ENCODE assay signal across 9 mouse cellular contexts in the genomic region with DNA sequence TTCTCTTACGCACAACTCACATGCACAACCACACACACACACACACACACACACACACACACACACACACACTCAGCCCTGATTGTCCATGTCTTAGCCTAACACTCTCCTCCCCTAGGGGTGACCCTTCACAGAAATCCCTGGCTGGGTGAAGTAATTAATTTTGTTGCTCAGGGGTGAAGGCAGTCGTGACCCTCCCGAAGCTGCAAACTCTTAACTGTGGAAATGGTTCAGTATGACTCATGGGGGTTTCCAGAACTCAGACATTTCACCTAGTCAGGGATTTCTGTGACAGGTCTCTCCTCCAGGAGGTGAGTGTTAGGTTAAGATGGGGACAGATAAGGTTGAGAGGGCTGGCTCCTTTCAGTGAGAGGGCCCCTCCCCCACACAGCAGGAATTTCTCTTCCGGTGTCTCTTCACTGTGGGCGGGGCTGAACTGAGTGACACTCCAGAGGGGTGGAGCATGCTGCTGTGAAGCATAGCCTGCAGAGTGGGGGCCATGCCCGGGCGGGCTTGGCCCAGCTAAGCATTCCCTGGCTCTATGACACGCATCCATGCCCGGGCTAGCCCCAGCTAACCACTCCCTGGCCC. TPM values are rescaled to one million over a fixed set of nuclear protein-coding genes. Genes with fewer than 3 reads are reported as not detected.
DNase-seq lines count a peak whose midpoint lies in the region; ATAC-seq and TF ChIP-seq lines count a peak whose summit lies in the region.
"Had no signal": no experiment of that assay in that cellular context is flagged by ENCODE, and none has a peak within 500 bp of the region (broad histone marks: within the 10 kb centered on the region; RNA-seq: fewer than 3 reads in every experiment).

No protein-coding gene starts in this region.

- no peaks in the 10 kb centered on the region for H3K36me3 ChIP-seq in lung, embryonic 14.5 days (ENCODE audit: insufficient read depth)
- H3K36me3 ChIP-seq in kidney, embryonic 16.5 days (ENCODE audit: insufficient read depth, low read length) = no peaks in the 10 kb centered on the region
- no peaks in the 10 kb centered on the region for H3K36me3 ChIP-seq in midbrain, postnatal 0 days (ENCODE audit: insufficient read depth, low read length)

- H3K27ac ChIP-seq in lung, embryonic 14.5 days (ENCODE audit: low read depth) = no peak overlapping the region
- no peak overlapping the region for H3K27ac ChIP-seq in kidney, embryonic 16.5 days (ENCODE audit: low read length)
- no peak overlapping the region for H3K27ac ChIP-seq in midbrain, postnatal 0 days (ENCODE audit: low read depth, low read length)
- H3K27ac ChIP-seq: left cerebral cortex, adult 2 months had no signal

- H3K4me3 ChIP-seq in lung, embryonic 14.5 days (ENCODE audit: low read depth, low read length) = no peak overlapping the region
- H3K4me3 ChIP-seq in kidney, embryonic 16.5 days (ENCODE audit: low read length) = no peak overlapping the region
- no peak overlapping the region for H3K4me3 ChIP-seq in midbrain, postnatal 0 days (ENCODE audit: low read depth, low read length)
- H3K4me3 ChIP-seq: left cerebral cortex, adult 2 months had no signal

- peak; percentile 77 for DNase-seq in lung, embryonic 14.5 days
- DNase-seq in lung, postnatal 14 days = no peak
- peak; percentile 79 for DNase-seq in embryo, embryonic 11 days
- no peak for DNase-seq in midbrain, postnatal 0 days (ENCODE audit: low spot score)
- no peak for DNase-seq in gastrocnemius, postnatal 10 days

- TF ChIP-seq CTCF in lung, embryonic 14.5 days (IDR thresholded peaks at IDR 0.05; ENCODE audit: low read depth) = no peak
- TF ChIP-seq CTCF in midbrain, postnatal 0 days (IDR thresholded peaks at IDR 0.05) = no peak

- ATAC-seq in lung, embryonic 14.5 days (ENCODE audit: insufficient read depth) = peak; percentile 81
- ATAC-seq in kidney, embryonic 16.5 days (ENCODE audit: low FRiP score, low TSS enrichment) = peak; percentile 93
- peak; percentile 70 for ATAC-seq in midbrain, postnatal 0 days (ENCODE audit: low FRiP score)
- ATAC-seq in megakaryocyte-erythroid progenitor cell, adult 5-6 weeks (replicated peaks; ENCODE audit: low FRiP score, low TSS enrichment, poor library complexity, severe bottlenecking) = no peak
- ATAC-seq in erythroid progenitor cell, adult 5-6 weeks (replicated peaks; ENCODE audit: low FRiP score, poor library complexity, severe bottlenecking) = no peak

- H3K9me3 ChIP-seq in lung, embryonic 14.5 days (ENCODE audit: low read depth, low read length) = no peaks in the 10 kb centered on the region
- no peaks in the 10 kb centered on the region for H3K9me3 ChIP-seq in kidney, embryonic 16.5 days (ENCODE audit: low read length)
- H3K9me3 ChIP-seq in midbrain, postnatal 0 days (ENCODE audit: low read length) = no peaks in the 10 kb centered on the region

- peaks cover 5% of the 10 kb centered on the region for H3K4me1 ChIP-seq in lung, embryonic 14.5 days (ENCODE audit: insufficient read depth)
- H3K4me1 ChIP-seq in kidney, embryonic 16.5 days (ENCODE audit: insufficient read depth, low read length) = 0 out of 2 replicates have a peak, but pooled peaks cover 7% of the 10 kb centered on the region
- no peaks in the 10 kb centered on the region for H3K4me1 ChIP-seq in midbrain, postnatal 0 days (ENCODE audit: insufficient read depth, low read length)

- no peaks in the 10 kb centered on the region for H3K27me3 ChIP-seq in lung, embryonic 14.5 days (ENCODE audit: insufficient read depth, low read length)
- no peaks in the 10 kb centered on the region for H3K27me3 ChIP-seq in kidney, embryonic 16.5 days (ENCODE audit: insufficient read depth, low read length)
- H3K27me3 ChIP-seq in midbrain, postnatal 0 days (ENCODE audit: insufficient read depth, low read length) = no peaks in the 10 kb centered on the region

- no peak overlapping the region for H3K9ac ChIP-seq in lung, embryonic 14.5 days
- H3K9ac ChIP-seq in kidney, embryonic 16.5 days (replicated peaks; ENCODE audit: low read length) = no peak overlapping the region
- no peak overlapping the region for H3K9ac ChIP-seq in midbrain, postnatal 0 days (replicated peaks; ENCODE audit: low read length, poor library complexity, severe bottlenecking)

- WGBS in lung, embryonic 14.5 days = 21% methylated on average over 9 of the region's 9 CpGs
- 19% methylated on average over 9 of the region's 9 CpGs for WGBS in kidney, embryonic 16.5 days
- 42% methylated on average over 9 of the region's 9 CpGs for WGBS in midbrain, postnatal 0 days

- H3K4me2 ChIP-seq in lung, embryonic 14.5 days = no peak overlapping the region; the same call in 1 of the 2 replicates
- H3K4me2 ChIP-seq in kidney, embryonic 16.5 days (replicated peaks; ENCODE audit: low read depth, low read length) = no peak overlapping the region; the same call in 1 of the 2 replicates
- H3K4me2 ChIP-seq in midbrain, postnatal 0 days (ENCODE audit: low read depth, low read length, poor library complexity, severe bottlenecking) = no peak overlapping the region

RNA-seq across cellular contexts. Expression of gene Mettl24, which starts 30.0 kb away (rescaled TPM):
- polyA plus RNA-seq in lung, embryonic 14.5 days (2014; fragmentation: Nextera tagmentation; extraction: Ambion mirVana) = 3.5 and 3.6 TPM in 2 replicates
- polyA plus RNA-seq in kidney, embryonic 16.5 days (2015; fragmentation: Nextera tagmentation; extraction: Ambion mirVana) = 2.1 and 2.7 TPM in 2 replicates
- not detected in 2 replicates for total RNA-seq in midbrain, postnatal 0 days (2014; rRNA removed)
- polyA plus RNA-seq in midbrain, postnatal 0 days (2015; fragmentation: Nextera tagmentation; extraction: Ambion mirVana) = 0.98 and 1.1 TPM in 2 replicates
- total RNA-seq in gastrocnemius, postnatal 10 days (2021) = 1 to 10 TPM; 1.1 to 2.2 TPM
- not detected in 2 replicates for total RNA-seq in megakaryocyte-erythroid progenitor cell, adult 5-6 weeks (2014; fragmentation: Nextera tagmentation)
- not detected in 2 replicates for total RNA-seq in megakaryocyte-erythroid progenitor cell, adult 5-6 weeks (2017)
- total RNA-seq in erythroid progenitor cell, adult 5-6 weeks (2015; ENCODE audit: low replicate concordance) = not detected in 2 replicates
- not detected in 2 replicates for total RNA-seq in erythroid progenitor cell, adult 5-6 weeks (2017; ENCODE audit: low replicate concordance)

Comparison
In these comparisons a context has a peak if more than half of its experiments do, and no peak if none do; other contexts are left out.
1. DNase-seq: peak in lung, embryonic 14.5 days (single experiment) and embryo, embryonic 11 days (single experiment); none in lung, postnatal 14 days (single experiment), midbrain, postnatal 0 days (single experiment) and gastrocnemius, postnatal 10 days (single experiment).
2. ATAC-seq: peak in lung, embryonic 14.5 days (single experiment), kidney, embryonic 16.5 days (single experiment) and midbrain, postnatal 0 days (single experiment); none in megakaryocyte-erythroid progenitor cell, adult 5-6 weeks (single experiment) and erythroid progenitor cell, adult 5-6 weeks (single experiment).